Mouse (Mus musculus): ENCODE results near the gene Rgs8. TPM values are rescaled to one million over a fixed set of nuclear protein-coding genes. Genes with fewer than 3 reads are reported as not detected.

The Rgs8 gene
- polyA plus RNA-seq, 1 experiment = under 0.01 TPM

- Histone ChIP-seq H3ac (ENCODE audit: control insufficient read depth, insufficient read length, low read depth) (no peak overlapping the region), H3K79me3 (ENCODE audit: low read depth) (no peaks in the 10 kb centered on the region), H3K36me3 (ENCODE audit: control insufficient read depth, insufficient read depth) (no peaks in the 10 kb centered on the region), H3K79me2 (ENCODE audit: control insufficient read depth, insufficient read depth) (no peaks in the 10 kb centered on the region), H3K27me3 (ENCODE audit: control insufficient read depth, insufficient read depth, insufficient read length) (no peaks in the 10 kb centered on the region), H3K4me3 (ENCODE audit: insufficient read depth, poor library complexity, severe bottlenecking) (no peak overlapping the region)
- TF ChIP-seq MYOG (IDR thresholded peaks at IDR 0.05; ENCODE audit: control insufficient read depth, extremely low read depth, insufficient read length) (no peak), USF1 (IDR thresholded peaks at IDR 0.05; ENCODE audit: low read depth) (no peak), MYOD1 (IDR thresholded peaks at IDR 0.05; ENCODE audit: control insufficient read depth, insufficient read length, low read depth) (peak; percentile 11), FOSL1 (IDR thresholded peaks at IDR 0.05; ENCODE audit: insufficient read depth, low read length, poor library complexity, severe bottlenecking) (no peak), MAX (IDR thresholded peaks at IDR 0.05) (no peak), CTCF (IDR thresholded peaks at IDR 0.05; ENCODE audit: control insufficient read depth, insufficient read depth, insufficient read length) (no peak), CEBPB (IDR thresholded peaks at IDR 0.05; ENCODE audit: low read depth) (no peak)
Observed at GRCm38 (mm10) chr1:153635521-153635920, 17.3 kb upstream of the Rgs8 start.

- Histone ChIP-seq H3K36me3 (ENCODE audit: control insufficient read depth, insufficient read depth) (no peaks in the 10 kb centered on the region), H3K4me3 (ENCODE audit: insufficient read depth, poor library complexity, severe bottlenecking) (no peak overlapping the region), H3ac (ENCODE audit: control insufficient read depth, insufficient read length, low read depth) (no peak overlapping the region), H3K79me2 (ENCODE audit: control insufficient read depth, insufficient read depth) (no peaks in the 10 kb centered on the region), H3K79me3 (ENCODE audit: low read depth) (no peaks in the 10 kb centered on the region), H3K27me3 (ENCODE audit: control insufficient read depth, insufficient read depth, insufficient read length) (no peaks in the 10 kb centered on the region)
- TF ChIP-seq MAX (IDR thresholded peaks at IDR 0.05) = no peak
- TF ChIP-seq CEBPB (IDR thresholded peaks at IDR 0.05; ENCODE audit: low read depth) = no peak
- no peak for TF ChIP-seq MYOG (IDR thresholded peaks at IDR 0.05; ENCODE audit: control insufficient read depth, extremely low read depth, insufficient read length)
- no peak for TF ChIP-seq MYOD1 (IDR thresholded peaks at IDR 0.05; ENCODE audit: control insufficient read depth, insufficient read length, low read depth)
- TF ChIP-seq USF1 (IDR thresholded peaks at IDR 0.05; ENCODE audit: low read depth) = no peak
- TF ChIP-seq CTCF (IDR thresholded peaks at IDR 0.05; ENCODE audit: control insufficient read depth, insufficient read depth, insufficient read length) = no peak
- no peak for TF ChIP-seq FOSL1 (IDR thresholded peaks at IDR 0.05; ENCODE audit: insufficient read depth, low read length, poor library complexity, severe bottlenecking)
Observed at GRCm38 (mm10) chr1:153636821-153637220, 16.0 kb upstream of the Rgs8 start.

DNA sequence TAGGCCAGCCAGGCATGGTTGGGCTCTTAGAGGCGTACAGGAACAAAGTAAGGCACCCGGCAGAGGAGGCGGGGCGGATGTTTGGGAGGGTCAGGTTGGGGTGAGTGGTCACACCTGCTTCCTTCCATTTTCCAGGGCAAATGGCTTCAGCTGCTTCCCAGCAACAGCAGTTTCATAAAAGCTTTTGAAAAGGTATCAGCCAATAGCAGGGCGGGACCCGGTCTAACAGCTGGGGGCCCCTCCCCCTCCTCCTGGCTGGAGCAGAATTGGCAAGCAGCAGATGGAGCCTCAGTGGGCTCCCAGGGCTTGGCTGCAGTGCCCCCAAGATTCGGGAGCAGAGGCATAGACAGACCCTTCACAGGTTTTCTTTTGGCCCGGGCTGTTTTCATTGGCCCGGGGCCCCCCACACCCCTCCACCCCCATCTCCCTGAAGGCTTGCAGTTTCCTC lies 11.3 kb upstream of the Rgs8 start:
- no peak overlapping the region for H3K4me3 ChIP-seq (ENCODE audit: insufficient read depth, poor library complexity, severe bottlenecking)
- TF ChIP-seq CEBPB (IDR thresholded peaks at IDR 0.05; ENCODE audit: low read depth) = no peak
- TF ChIP-seq MYOD1 (IDR thresholded peaks at IDR 0.05; ENCODE audit: control insufficient read depth, insufficient read length, low read depth) = peak; percentile 55
- H3K27me3 ChIP-seq (ENCODE audit: control insufficient read depth, insufficient read depth, insufficient read length) = no peaks in the 10 kb centered on the region
- no peaks in the 10 kb centered on the region for H3K79me2 ChIP-seq (ENCODE audit: control insufficient read depth, insufficient read depth)
- H3K79me3 ChIP-seq (ENCODE audit: low read depth) = no peaks in the 10 kb centered on the region
- no peak overlapping the region for H3ac ChIP-seq (ENCODE audit: control insufficient read depth, insufficient read length, low read depth)
- no peaks in the 10 kb centered on the region for H3K36me3 ChIP-seq (ENCODE audit: control insufficient read depth, insufficient read depth)

DNA sequence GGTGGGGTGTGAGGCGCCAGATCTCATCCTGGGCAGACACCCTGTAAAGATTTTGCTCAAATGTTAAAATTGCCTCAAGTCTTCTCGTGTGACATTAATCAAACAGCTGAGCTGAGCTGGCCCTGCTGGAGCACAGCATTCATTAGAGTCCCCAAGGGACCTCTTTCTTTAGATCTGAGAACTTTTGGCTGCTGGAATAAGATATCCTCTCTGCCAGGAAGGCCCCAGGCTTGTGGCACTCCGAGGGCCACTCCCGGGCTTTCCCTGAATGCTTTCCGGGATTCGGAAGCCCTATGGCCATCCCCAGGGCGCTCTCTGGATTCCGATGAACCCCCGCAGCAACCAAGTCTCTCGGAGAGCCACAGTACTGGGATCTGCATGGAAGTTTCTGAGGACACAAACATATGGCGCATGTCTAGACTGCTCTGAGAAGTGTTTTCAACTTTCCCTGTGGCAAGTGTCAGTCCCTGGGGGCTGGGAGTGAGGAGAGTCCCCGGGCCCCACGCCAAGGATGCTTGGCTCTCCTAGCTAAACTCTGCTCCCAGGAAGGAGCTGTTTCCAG lies 10.8 kb upstream of the Rgs8 start:
- no peak overlapping the region for H3K4me3 ChIP-seq (ENCODE audit: insufficient read depth, poor library complexity, severe bottlenecking)

DNA sequence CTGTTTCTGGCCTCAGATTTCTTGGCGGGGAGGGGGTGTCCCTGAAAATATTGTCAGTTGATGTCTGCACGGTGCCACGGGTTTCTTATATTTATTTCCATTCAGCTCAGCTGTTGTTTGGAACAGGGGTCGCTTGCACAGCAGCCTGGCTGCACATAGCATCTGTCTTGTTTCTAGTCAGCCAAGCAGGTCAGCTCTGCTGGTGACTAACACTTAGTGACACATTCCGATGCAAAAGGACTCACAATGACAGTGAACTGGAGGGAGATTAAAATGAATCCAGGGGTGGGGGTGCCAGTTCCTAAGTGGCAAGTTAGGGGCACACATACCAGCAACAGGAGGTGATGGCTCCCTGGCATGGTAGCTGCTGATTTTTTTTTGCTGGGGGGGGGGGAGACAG lies 849 bp downstream of the Rgs8 start:
- H3K36me3 ChIP-seq (ENCODE audit: control insufficient read depth, insufficient read depth) = no peaks in the 10 kb centered on the region
- no peak overlapping the region for H3ac ChIP-seq (ENCODE audit: control insufficient read depth, insufficient read length, low read depth)
- no peak overlapping the region for H3K4me3 ChIP-seq (ENCODE audit: insufficient read depth, poor library complexity, severe bottlenecking)
- no peaks in the 10 kb centered on the region for H3K79me3 ChIP-seq (ENCODE audit: low read depth)
- H3K27me3 ChIP-seq (ENCODE audit: control insufficient read depth, insufficient read depth, insufficient read length) = peaks cover 32% of the 10 kb centered on the region
- TF ChIP-seq MYOG (IDR thresholded peaks at IDR 0.05; ENCODE audit: control insufficient read depth, extremely low read depth, insufficient read length) (no peak), MAX (IDR thresholded peaks at IDR 0.05) (no peak), CEBPB (IDR thresholded peaks at IDR 0.05; ENCODE audit: low read depth) (no peak), FOSL1 (IDR thresholded peaks at IDR 0.05; ENCODE audit: insufficient read depth, low read length, poor library complexity, severe bottlenecking) (no peak), USF1 (IDR thresholded peaks at IDR 0.05; ENCODE audit: low read depth) (no peak)
- no peaks in the 10 kb centered on the region for H3K79me2 ChIP-seq (ENCODE audit: control insufficient read depth, insufficient read depth)

More for the DNA sequence above, 10.8 kb upstream of the Rgs8 start:
- Histone ChIP-seq H3K36me3 (ENCODE audit: control insufficient read depth, insufficient read depth) (no peaks in the 10 kb centered on the region), H3K79me3 (ENCODE audit: low read depth) (no peaks in the 10 kb centered on the region), H3K27me3 (ENCODE audit: control insufficient read depth, insufficient read depth, insufficient read length) (no peaks in the 10 kb centered on the region), H3K79me2 (ENCODE audit: control insufficient read depth, insufficient read depth) (no peaks in the 10 kb centered on the region), H3ac (ENCODE audit: control insufficient read depth, insufficient read length, low read depth) (no peak overlapping the region)
- TF ChIP-seq USF1 (IDR thresholded peaks at IDR 0.05; ENCODE audit: low read depth) (no peak), MYOD1 (IDR thresholded peaks at IDR 0.05; ENCODE audit: control insufficient read depth, insufficient read length, low read depth) (no peak), CTCF (IDR thresholded peaks at IDR 0.05; ENCODE audit: control insufficient read depth, insufficient read depth, insufficient read length) (no peak), MYOG (IDR thresholded peaks at IDR 0.05; ENCODE audit: control insufficient read depth, extremely low read depth, insufficient read length) (no peak), CEBPB (IDR thresholded peaks at IDR 0.05; ENCODE audit: low read depth) (no peak), MAX (IDR thresholded peaks at IDR 0.05) (no peak)

DNA sequence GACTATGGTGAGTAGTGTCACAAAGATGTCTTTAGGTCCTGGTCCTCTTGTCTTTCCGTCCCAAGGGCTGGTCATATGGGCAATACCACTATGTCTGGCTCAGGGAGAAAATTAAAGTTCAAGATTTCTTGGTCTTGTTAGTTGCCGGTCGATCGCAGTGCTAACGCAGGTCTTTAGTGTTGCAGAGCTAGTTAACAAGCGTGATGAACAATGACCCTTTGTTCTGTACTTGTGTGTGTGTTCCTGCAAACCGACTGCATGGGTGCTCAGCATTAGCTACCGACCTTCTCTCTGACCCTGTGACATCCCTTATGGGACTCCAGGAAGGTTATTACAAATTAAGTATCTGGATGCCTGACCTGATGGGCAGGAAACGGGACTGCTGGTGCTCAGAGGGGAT lies 6.8 kb downstream of the Rgs8 start:
- H3K36me3 ChIP-seq (ENCODE audit: control insufficient read depth, insufficient read depth) = no peaks in the 10 kb centered on the region
- no peaks in the 10 kb centered on the region for H3K79me3 ChIP-seq (ENCODE audit: low read depth)
- H3K4me3 ChIP-seq (ENCODE audit: insufficient read depth, poor library complexity, severe bottlenecking) = no peak overlapping the region
- H3K27me3 ChIP-seq (ENCODE audit: control insufficient read depth, insufficient read depth, insufficient read length) = no peaks in the 10 kb centered on the region
- TF ChIP-seq CTCF (IDR thresholded peaks at IDR 0.05; ENCODE audit: control insufficient read depth, insufficient read depth, insufficient read length) = no peak
- TF ChIP-seq FOSL1 (IDR thresholded peaks at IDR 0.05; ENCODE audit: insufficient read depth, low read length, poor library complexity, severe bottlenecking) = no peak
- TF ChIP-seq MAX (IDR thresholded peaks at IDR 0.05) = no peak
- TF ChIP-seq MYOG (IDR thresholded peaks at IDR 0.05; ENCODE audit: control insufficient read depth, extremely low read depth, insufficient read length) = no peak
- no peak for TF ChIP-seq CEBPB (IDR thresholded peaks at IDR 0.05; ENCODE audit: low read depth)
- TF ChIP-seq USF1 (IDR thresholded peaks at IDR 0.05; ENCODE audit: low read depth) = no peak
- no peak for TF ChIP-seq MYOD1 (IDR thresholded peaks at IDR 0.05; ENCODE audit: control insufficient read depth, insufficient read length, low read depth)
- no peaks in the 10 kb centered on the region for H3K79me2 ChIP-seq (ENCODE audit: control insufficient read depth, insufficient read depth)
- H3ac ChIP-seq (ENCODE audit: control insufficient read depth, insufficient read length, low read depth) = no peak overlapping the region

All from C2C12 (cell line).